Mouse (Mus musculus): ENCODE data around the gene Olfr54. TPM values are rescaled to one million over a fixed set of nuclear protein-coding genes. Genes with fewer than 3 reads are reported as not detected.
"Not testable (repeated sequence)": the region's sequence is repeated elsewhere in the genome, so short reads cannot be mapped to it uniquely, and the experiment has no call there.

The Olfr54 gene
- polyA plus RNA-seq, 1 experiment from 2014 or later = not detected

GRCm38 (mm10) chr11:51035951-51036350 is 21.9 kb downstream of the Olfr54 start:
- Histone ChIP-seq H3K4me1 (no peaks in the 10 kb centered on the region), H3K27me3 (replicated peaks) (no peaks in the 10 kb centered on the region), H3K36me3 (no peaks in the 10 kb centered on the region), H3K4me3 (replicated peaks) (no peak overlapping the region), H3K27ac (no peak overlapping the region), H3K4me2 (no peak overlapping the region), H3K9me3 (no peaks in the 10 kb centered on the region), H3K9ac (no peak overlapping the region)
- ATAC-seq (ENCODE audit: insufficient read depth, low FRiP score, low read depth) = no peak
- 43% methylated on average over 2 of the region's 2 CpGs for WGBS

- H3K27ac ChIP-seq; H3K36me3 ChIP-seq; ATAC-seq (ENCODE audit: insufficient read depth, low FRiP score, low read depth); H3K9me3 ChIP-seq; H3K9ac ChIP-seq; H3K4me2 ChIP-seq; H3K4me3 ChIP-seq (replicated peaks); H3K4me1 ChIP-seq; H3K27me3 ChIP-seq (replicated peaks): not testable (repeated sequence)
- 58% methylated on average over 3 of the region's 3 CpGs for WGBS
Observed at GRCm38 (mm10) chr11:51044776-51045175, 30.7 kb downstream of the Olfr54 start.

- not testable (repeated sequence) for H3K9me3 ChIP-seq; H3K9ac ChIP-seq; H3K4me2 ChIP-seq; H3K4me1 ChIP-seq; H3K27me3 ChIP-seq (replicated peaks); ATAC-seq (ENCODE audit: insufficient read depth, low FRiP score, low read depth); H3K27ac ChIP-seq; H3K36me3 ChIP-seq; H3K4me3 ChIP-seq (replicated peaks)
- WGBS = 68% methylated on average over 3 of the region's 3 CpGs
Observed at GRCm38 (mm10) chr11:51047809-51048208, 33.8 kb downstream of the Olfr54 start, which contains the start of gene Olfr1375. Gene Olfr1375, plus strand, starts transcription at chr11:51048109.

GRCm38 (mm10) chr11:51051678-51052077 is 37.6 kb downstream of the Olfr54 start:
- 52% methylated on average over 2 of the region's 2 CpGs for WGBS
- no peak overlapping the region for H3K27ac ChIP-seq
- ATAC-seq (ENCODE audit: insufficient read depth, low FRiP score, low read depth) = no peak

GRCm38 (mm10) chr11:51053230-51053629 is 39.2 kb downstream of the Olfr54 start:
- Histone ChIP-seq H3K9me3 (no peaks in the 10 kb centered on the region), H3K27me3 (replicated peaks) (no peaks in the 10 kb centered on the region), H3K4me2 (no peak overlapping the region), H3K9ac (no peak overlapping the region), H3K4me1 (no peaks in the 10 kb centered on the region), H3K36me3 (no peaks in the 10 kb centered on the region), H3K27ac (no peak overlapping the region), H3K4me3 (replicated peaks) (no peak overlapping the region)
- no peak for ATAC-seq (ENCODE audit: insufficient read depth, low FRiP score, low read depth)
- WGBS = 32% methylated on average over 3 of the region's 3 CpGs

More at GRCm38 (mm10) chr11:51051678-51052077, 37.6 kb downstream of the Olfr54 start:
- H3K9ac ChIP-seq = no peak overlapping the region
- H3K9me3 ChIP-seq = no peaks in the 10 kb centered on the region
- no peak overlapping the region for H3K4me3 ChIP-seq (replicated peaks)
- no peaks in the 10 kb centered on the region for H3K4me1 ChIP-seq
- H3K27me3 ChIP-seq (replicated peaks) = no peaks in the 10 kb centered on the region
- H3K4me2 ChIP-seq = no peak overlapping the region
- H3K36me3 ChIP-seq = no peaks in the 10 kb centered on the region

- H3K9ac ChIP-seq = peak within 1 kb of the TSS; percentile 64
- H3K27ac ChIP-seq = 0 out of 2 replicates have a peak within 1 kb of the TSS, but pooled peaks have one; percentile 35
- WGBS = 1% methylated on average over 32 of the region's 32 CpGs
- peak within 1 kb of the TSS; percentile 82 for H3K4me3 ChIP-seq (replicated peaks)
- no peaks in the 10 kb centered on the region for H3K27me3 ChIP-seq (replicated peaks)
- H3K9me3 ChIP-seq = no peaks in the 10 kb centered on the region
- H3K4me2 ChIP-seq = peak within 1 kb of the TSS; percentile 82
- peaks cover 5% of the 10 kb centered on the region; the same call in 1 of the 2 replicates for H3K4me1 ChIP-seq
- ATAC-seq (ENCODE audit: insufficient read depth, low FRiP score, low read depth) = peak; percentile 83
- no peaks in the 10 kb centered on the region for H3K36me3 ChIP-seq
Observed at GRCm38 (mm10) chr11:51059151-51059571, 45.1 kb downstream of the Olfr54 start, which contains the start of gene Zfp354a. Gene Zfp354a, plus strand, starts transcription at chr11:51059257.

GRCm38 (mm10) chr11:51059640-51060039 is 45.6 kb downstream of the Olfr54 start:
- Histone ChIP-seq H3K4me2 (peak overlapping the region; percentile 82), H3K27me3 (replicated peaks) (no peaks in the 10 kb centered on the region), H3K4me1 (peaks cover 5% of the 10 kb centered on the region; the same call in 1 of the 2 replicates), H3K9me3 (no peaks in the 10 kb centered on the region), H3K4me3 (replicated peaks) (peak overlapping the region; percentile 82), H3K27ac (0 out of 2 replicates have a peak overlapping the region, but pooled peaks have one; percentile 35), H3K36me3 (no peaks in the 10 kb centered on the region), H3K9ac (peak overlapping the region; percentile 64)
- 12% methylated on average over 14 of the region's 14 CpGs for WGBS
- peak; percentile 21; the same call in 1 of the 2 replicates for ATAC-seq (ENCODE audit: insufficient read depth, low FRiP score, low read depth)

- no peaks in the 10 kb centered on the region for H3K9me3 ChIP-seq
- WGBS = 93% methylated on average over 6 of the region's 6 CpGs
- H3K9ac ChIP-seq = no peak overlapping the region
- peaks cover 5% of the 10 kb centered on the region; the same call in 1 of the 2 replicates for H3K4me1 ChIP-seq
- no peak overlapping the region for H3K4me2 ChIP-seq
- no peak overlapping the region for H3K27ac ChIP-seq
- H3K4me3 ChIP-seq (replicated peaks) = no peak overlapping the region
- H3K27me3 ChIP-seq (replicated peaks) = no peaks in the 10 kb centered on the region
- no peak for ATAC-seq (ENCODE audit: insufficient read depth, low FRiP score, low read depth)
- no peaks in the 10 kb centered on the region for H3K36me3 ChIP-seq
Observed at GRCm38 (mm10) chr11:51060981-51061380, 46.9 kb downstream of the Olfr54 start.

- Histone ChIP-seq H3K9ac (no peak overlapping the region), H3K9me3 (no peaks in the 10 kb centered on the region), H3K27ac (no peak overlapping the region), H3K4me2 (no peak overlapping the region), H3K4me1 (peaks cover 5% of the 10 kb centered on the region; the same call in 1 of the 2 replicates), H3K36me3 (0 out of 2 replicates have a peak, but pooled peaks cover under 1% of the 10 kb centered on the region), H3K4me3 (replicated peaks) (no peak overlapping the region), H3K27me3 (replicated peaks) (no peaks in the 10 kb centered on the region)
- 52% methylated on average over 7 of the region's 7 CpGs for WGBS
- no peak for ATAC-seq (ENCODE audit: insufficient read depth, low FRiP score, low read depth)
Observed at GRCm38 (mm10) chr11:51063276-51063675, 49.2 kb downstream of the Olfr54 start.

GRCm38 (mm10) chr11:51063841-51064240 is 49.8 kb downstream of the Olfr54 start:
- ATAC-seq (ENCODE audit: insufficient read depth, low FRiP score, low read depth) = no peak
- Histone ChIP-seq H3K4me3 (replicated peaks) (no peak overlapping the region), H3K36me3 (0 out of 2 replicates have a peak, but pooled peaks cover 6% of the 10 kb centered on the region), H3K27ac (no peak overlapping the region), H3K9ac (no peak overlapping the region), H3K9me3 (no peaks in the 10 kb centered on the region), H3K4me1 (peaks cover 5% of the 10 kb centered on the region; the same call in 1 of the 2 replicates), H3K4me2 (no peak overlapping the region), H3K27me3 (replicated peaks) (no peaks in the 10 kb centered on the region)
- 94% methylated on average over 8 of the region's 8 CpGs for WGBS

Data from stomach, embryonic 15.5 days (tissue).